Mouse (Mus musculus) central nervous system, embryonic 18 days (tissue): Measurements from ENCODE around the gene Unc119b. TPM values are rescaled to one million over a fixed set of nuclear protein-coding genes. Genes with fewer than 3 reads are reported as not detected.

Experiments used
- polyA plus RNA-seq: library from polyadenylated mRNA; depleted of rRNA; stranded (reverse); fragments of >200 nt; gene quantifications from 2 replicates; pipeline ENCODE4 v1.2.3, GENCODE M21; 2012; rRNA removed

The Unc119b gene
- 35.1 and 37.4 TPM in 2 replicates for polyA plus RNA-seq

DNA sequence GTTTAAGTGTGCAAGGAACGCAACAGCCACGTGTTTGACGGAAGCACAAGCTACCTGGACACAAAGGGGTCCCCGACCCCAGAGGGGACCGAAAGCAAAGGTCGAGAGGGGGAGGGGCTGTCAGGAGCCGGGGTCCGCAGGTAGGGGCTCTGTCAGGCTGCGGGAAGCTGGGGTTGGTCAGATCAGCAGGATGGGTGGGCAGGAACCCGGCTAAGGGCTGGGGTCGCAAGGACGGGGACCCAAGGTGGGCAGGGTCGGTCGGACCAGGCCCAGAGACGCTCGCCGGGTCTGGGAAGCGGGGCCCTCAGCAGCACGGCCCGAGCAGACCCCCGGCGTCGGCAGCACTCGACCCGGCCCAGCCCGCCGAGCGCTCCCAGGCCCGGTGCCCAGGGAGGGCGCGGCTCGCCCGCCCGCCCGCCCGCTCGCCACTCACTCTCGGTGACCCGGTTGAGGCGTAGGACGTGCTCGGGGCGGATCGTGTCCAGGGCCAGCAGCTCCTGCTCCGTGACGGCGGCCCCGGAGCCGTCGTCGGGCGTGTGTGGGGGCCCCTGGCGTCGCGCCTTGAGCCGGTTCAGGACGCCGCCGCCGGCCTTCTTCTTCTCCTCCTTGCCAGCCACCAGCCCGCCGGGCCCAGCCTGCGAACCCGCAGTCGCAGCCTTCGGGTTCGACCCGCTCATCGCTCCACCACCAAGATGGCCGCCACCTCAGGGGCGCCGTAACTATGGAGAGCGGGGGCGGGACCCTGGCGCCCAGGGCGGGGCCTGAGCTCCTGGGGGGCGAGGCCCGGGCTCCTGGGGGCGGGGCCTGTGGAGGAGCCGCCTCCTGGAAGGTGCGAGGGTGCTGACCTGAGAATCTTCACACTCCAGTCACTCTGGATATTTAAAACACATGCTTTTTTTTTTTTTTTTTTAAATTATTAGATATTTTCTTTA lies at the start of gene Unc119b:
Unc119b (minus strand) TSS at position 742 of the 932 bp plus-strand sequence.

DNA sequence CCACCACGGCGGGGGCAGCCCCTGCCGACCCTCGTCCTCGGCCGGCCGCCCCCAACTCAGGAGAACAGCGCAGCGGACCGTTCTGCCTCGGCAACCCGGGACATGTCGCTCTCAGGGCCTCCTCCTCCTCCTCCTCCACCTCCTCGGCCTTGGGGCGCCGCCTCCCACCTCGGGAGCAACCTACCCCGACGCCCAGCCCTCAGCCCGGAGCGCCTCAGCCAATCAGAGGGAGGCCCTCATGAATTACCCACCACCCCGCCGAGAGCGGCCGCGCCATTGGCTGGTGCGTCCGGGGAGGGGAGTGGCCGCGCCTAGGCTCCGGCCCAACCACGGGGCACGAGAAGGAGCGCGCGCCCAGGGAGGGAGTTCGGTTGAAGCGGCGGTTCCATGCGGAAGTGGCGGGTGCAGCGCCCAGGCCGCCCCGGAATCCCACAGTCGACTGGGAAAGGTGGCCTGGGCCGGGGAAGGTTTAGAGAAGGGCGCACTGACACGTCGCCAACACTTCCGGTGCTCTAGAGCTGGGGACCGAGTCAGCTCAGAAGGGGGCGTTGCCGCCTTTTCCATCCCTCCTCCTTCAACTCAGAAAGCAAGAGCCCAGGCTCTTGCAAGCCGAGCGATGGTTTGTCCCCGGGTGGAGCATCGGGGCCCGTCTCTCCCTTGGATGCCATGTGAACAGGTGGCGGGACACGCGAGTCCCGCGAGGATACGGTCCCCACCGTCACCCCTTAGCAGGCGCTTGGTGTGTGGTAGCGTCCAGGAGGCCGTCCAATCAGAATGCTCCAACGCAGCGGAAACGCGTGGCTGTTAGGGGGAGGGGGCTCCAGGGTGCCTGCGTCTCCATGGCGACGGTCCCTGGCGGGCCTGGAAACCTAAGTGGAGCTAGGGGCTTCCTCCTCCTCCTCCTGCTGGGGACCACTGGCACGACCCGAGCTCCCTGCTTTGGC lies 23.5 kb upstream of the Unc119b start, which contains the start of gene Mlec:
Mlec (minus strand) TSS at position 140 of the 944 bp plus-strand sequence.

DNA sequence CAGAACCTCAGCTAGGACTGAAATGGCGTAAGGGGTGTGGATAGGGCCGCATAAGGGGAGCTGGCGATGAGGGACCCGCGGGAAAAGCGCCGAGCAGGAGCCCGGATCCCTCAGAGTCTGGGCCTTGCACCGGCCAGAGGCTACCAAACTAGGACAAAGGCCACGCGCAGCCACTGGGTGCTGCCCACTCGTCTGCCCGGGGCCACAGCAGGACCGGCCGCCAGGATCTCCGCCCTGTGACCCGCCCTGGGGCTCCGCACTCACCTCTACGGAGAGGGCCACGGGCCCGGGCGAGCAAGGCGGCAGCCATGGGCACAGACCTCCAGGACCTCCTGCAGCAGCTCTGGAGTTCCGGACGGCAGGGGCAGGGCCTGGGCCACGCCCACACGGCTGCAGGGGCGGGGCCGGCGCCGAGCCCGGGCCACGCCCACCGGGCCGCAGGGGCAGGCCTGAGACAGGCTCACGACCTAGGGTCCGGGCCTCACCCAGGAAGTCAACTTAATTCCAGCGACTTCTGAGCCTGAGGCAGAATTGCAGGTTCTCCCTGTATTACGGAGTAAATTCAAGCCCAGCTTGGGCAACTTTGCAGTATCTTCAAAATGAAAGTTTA lies 15.7 kb downstream of the Unc119b start, which contains the start of gene Acads:
Acads (minus strand) TSS at position 386 of the 610 bp plus-strand sequence.

DNA sequence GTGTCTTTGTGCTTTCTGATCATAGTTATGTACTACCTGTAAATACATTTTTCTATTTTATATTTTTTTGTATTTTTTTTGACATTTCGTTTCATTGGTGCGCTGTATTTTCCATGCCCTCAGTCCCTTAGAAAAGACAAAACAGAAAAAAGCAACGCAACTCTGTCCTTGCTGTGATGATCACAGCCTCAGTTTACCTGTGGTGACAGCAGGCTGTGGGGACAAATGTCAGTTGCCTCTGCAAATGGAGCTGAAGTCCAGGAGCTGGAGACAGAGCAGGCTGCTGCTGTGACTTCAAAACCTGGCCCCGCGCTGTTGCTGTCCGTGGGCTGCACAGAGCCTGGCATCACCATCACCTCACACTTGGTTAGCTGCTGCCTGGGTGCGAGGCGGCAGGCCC lies 36.6 kb downstream of the Unc119b start, which contains the start of gene Gm10401:
Gm10401 (minus strand) TSS at position 101 of the 400 bp plus-strand sequence.

Other genes with a start within 250 kb of the Unc119b start
- 5.6 and 7.2 TPM in 2 replicates for gene Oasl2, start 238.0 kb downstream of the Unc119b start, polyA plus RNA-seq
- 0.32 and 0.71 TPM in 2 replicates for gene Oasl1, start 211.7 kb downstream of the Unc119b start, polyA plus RNA-seq
- 97.8 and 102 TPM in 2 replicates for gene 2210016L21Rik, start 192.8 kb downstream of the Unc119b start, polyA plus RNA-seq
- gene Hnf1a, start 163.9 kb downstream of the Unc119b start, polyA plus RNA-seq, result not detected in 2 replicates
- 96.3 and 106 TPM in 2 replicates for gene Sppl3, start 123.8 kb downstream of the Unc119b start, polyA plus RNA-seq
- gene Gm10401, start 36.7 kb downstream of the Unc119b start, polyA plus RNA-seq, result 0.21 and 0.31 TPM in 2 replicates
- gene Acads, start 15.6 kb downstream of the Unc119b start, polyA plus RNA-seq, result 14.5 and 16.4 TPM in 2 replicates
- gene Mlec, start 23.2 kb upstream of the Unc119b start, polyA plus RNA-seq, result 61.9 and 66.2 TPM in 2 replicates
- 54.7 and 57.3 TPM in 2 replicates for gene Cabp1, start 59.4 kb upstream of the Unc119b start, polyA plus RNA-seq
- gene Pop5, start 100.9 kb upstream of the Unc119b start, polyA plus RNA-seq, result 62.9 and 64.4 TPM in 2 replicates
- gene Rnf10, start 137.9 kb upstream of the Unc119b start, polyA plus RNA-seq, result 171 and 186 TPM in 2 replicates
- gene Coq5, start 144.7 kb upstream of the Unc119b start, polyA plus RNA-seq, result 21.0 and 23.5 TPM in 2 replicates
- gene Dynll1, start 166.0 kb upstream of the Unc119b start, polyA plus RNA-seq, result 921 and 931 TPM in 2 replicates
- gene Srsf9, start 192.2 kb upstream of the Unc119b start, polyA plus RNA-seq, result 77.3 and 91.8 TPM in 2 replicates
- 29.5 and 32.5 TPM in 2 replicates for gene Gatc, start 206.2 kb upstream of the Unc119b start, polyA plus RNA-seq
- gene Triap1, start 206.2 kb upstream of the Unc119b start, polyA plus RNA-seq, result 35.5 and 37.2 TPM in 2 replicates
- 1,710 and 1,793 TPM in 2 replicates for gene Cox6a1, start 214.0 kb upstream of the Unc119b start, polyA plus RNA-seq